Mouse (Mus musculus) hindbrain, postnatal 0 days (tissue): ENCODE measurements around the gene Traf4. TPM values are rescaled to one million over a fixed set of nuclear protein-coding genes. Genes with fewer than 3 reads are reported as not detected.

Source experiments
- ATAC-seq: fragments of 200-750 bp; cut with Nextera tagmentation; 2 replicates; pipeline ENCODE4 v1.8.0; 2017; ENCODE audit warnings: mild to moderate bottlenecking, moderate TSS enrichment, moderate library complexity
- DNase-seq: peaks from one replicate; pipeline ENCODE4 v3.0.0-alpha.2; 2015; ENCODE audit warnings: low spot score
- H3K27ac ChIP-seq: fragments of 300-500 bp; sonication (generic); 2 replicates; pipeline ENCODE4 v1.5.1; 2014; ENCODE audit warnings: mild to moderate bottlenecking
- H3K27me3 ChIP-seq: fragments of 300-500 bp; sonication (generic); 2 replicates; pipeline ENCODE4 v1.6.1; 2014; ENCODE audit warnings: low read length, mixed read lengths; ENCODE audit not compliant: insufficient read depth
- H3K36me3 ChIP-seq: fragments of 300-500 bp; sonication (generic); 2 replicates; pipeline ENCODE4 v1.6.1; 2014; ENCODE audit warnings: low read length, mixed read lengths; ENCODE audit not compliant: insufficient read depth
- H3K4me1 ChIP-seq: fragments of 300-500 bp; sonication (generic); 2 replicates; pipeline ENCODE4 v1.6.1; 2014; ENCODE audit warnings: antibody characterized with exemption, low read length, mixed read lengths; ENCODE audit not compliant: insufficient read depth
- H3K4me2 ChIP-seq: fragments of 300-500 bp; sonication (generic); 2 replicates; pipeline ENCODE4 v1.6.1; 2014; ENCODE audit warnings: low read depth, mild to moderate bottlenecking, low read length, moderate library complexity, mixed read lengths
- H3K4me3 ChIP-seq: fragments of 300-500 bp; sonication (generic); 2 replicates; pipeline ENCODE4 v1.5.1; 2014; ENCODE audit warnings: low read length
- H3K9ac ChIP-seq: fragments of 300-500 bp; sonication (generic); replicated peaks from 2 replicates; pipeline ENCODE4 v1.6.1; 2014; ENCODE audit warnings: mild to moderate bottlenecking, low read length, moderate library complexity, mixed read lengths
- H3K9me3 ChIP-seq: fragments of 300-500 bp; sonication (generic); 2 replicates; pipeline ENCODE4 v1.6.1; 2016; ENCODE audit warnings: low read length, mixed read lengths
- CTCF ChIP-seq: IDR thresholded peaks from 2 replicates; pipeline ENCODE4 v1.5.1; 2016; ENCODE audit warnings: antibody characterized with exemption, control low read depth, low read depth
- WGBS: fragments of 180-500 bp; shearing (Covaris S2); extraction: QIAGEN DNeasy Blood & Tissue Kit; methylation state at CpG from one replicate; pipeline ENCODE4 v1.1.7; 2014; 5-methylcytosine and 5-hydroxymethylcytosine counted together
- microRNA-seq, 2 experiments: library from miRNA; unstranded; fragments of <30 nt; microRNA quantifications; one replicate each; pipeline ENCODE4; 2016
- polyA plus RNA-seq: library from polyadenylated mRNA; unstranded; fragments of >200 nt; fragmentation: Nextera tagmentation; extraction: Ambion mirVana; gene quantifications from 2 replicates; pipeline ENCODE4 v1.2.1, GENCODE M21; 2015
- total RNA-seq: library from RNA; depleted of rRNA; stranded (reverse); fragments of >200 nt; gene quantifications from 2 replicates; pipeline ENCODE4 v1.2.3, GENCODE M21; 2014; rRNA removed

The Traf4 gene
- total and polyA plus RNA-seq, 2 experiments from 2014 or later = 88.7 to 124 TPM

GRCm38 (mm10) chr11:78119898-78120297 is 45.5 kb downstream of the Traf4 start:
- Histone ChIP-seq H3K9ac (no peak overlapping the region), H3K4me3 (no peak overlapping the region), H3K4me1 (peaks cover 6% of the 10 kb centered on the region), H3K4me2 (no peak overlapping the region), H3K27me3 (no peaks in the 10 kb centered on the region), H3K9me3 (no peaks in the 10 kb centered on the region), H3K27ac (no peak overlapping the region), H3K36me3 (no peaks in the 10 kb centered on the region)
- WGBS = 84% methylated on average over 8 of the region's 8 CpGs
- TF ChIP-seq CTCF = no peak
- DNase-seq (no peak), ATAC-seq (no peak)

- peaks cover 11% of the 10 kb centered on the region for H3K4me1 ChIP-seq
Observed at GRCm38 (mm10) chr11:78118467-78118866, 46.9 kb downstream of the Traf4 start.

GRCm38 (mm10) chr11:78116146-78116410 is 49.3 kb downstream of the Traf4 start:
- H3K9me3 ChIP-seq = no peaks in the 10 kb centered on the region
- H3K27me3 ChIP-seq = no peaks in the 10 kb centered on the region
- no peak for TF ChIP-seq CTCF
- H3K4me1 ChIP-seq = peaks cover 11% of the 10 kb centered on the region
- H3K36me3 ChIP-seq = no peaks in the 10 kb centered on the region
- H3K4me2 ChIP-seq = peak overlapping the region; percentile 79
- H3K9ac ChIP-seq = peak overlapping the region; percentile 74
- no peak for ATAC-seq
- H3K27ac ChIP-seq = peak overlapping the region; percentile 87
- peak overlapping the region; percentile 78 for H3K4me3 ChIP-seq
- WGBS = 9% methylated on average over 5 of the region's 5 CpGs
- DNase-seq = no peak

More at GRCm38 (mm10) chr11:78118467-78118866, 46.9 kb downstream of the Traf4 start:
- H3K4me2 ChIP-seq = no peak overlapping the region
- no peak overlapping the region for H3K9ac ChIP-seq
- no peak overlapping the region for H3K27ac ChIP-seq
- TF ChIP-seq CTCF = no peak
- H3K4me3 ChIP-seq = no peak overlapping the region
- no peaks in the 10 kb centered on the region for H3K36me3 ChIP-seq
- DNase-seq = no peak
- H3K27me3 ChIP-seq = no peaks in the 10 kb centered on the region
- no peak for ATAC-seq
- no peaks in the 10 kb centered on the region for H3K9me3 ChIP-seq

GRCm38 (mm10) chr11:78115367-78116145 is 49.8 kb downstream of the Traf4 start:
- peak; percentile 100 for ATAC-seq
- Histone ChIP-seq H3K9me3 (no peaks in the 10 kb centered on the region), H3K36me3 (no peaks in the 10 kb centered on the region), H3K4me1 (peaks cover 11% of the 10 kb centered on the region), H3K9ac (peak overlapping the region; percentile 74), H3K4me2 (peak overlapping the region; percentile 79), H3K27me3 (no peaks in the 10 kb centered on the region), H3K27ac (peak overlapping the region; percentile 87), H3K4me3 (peak overlapping the region; percentile 78)
- peak; percentile 98 for DNase-seq
- TF ChIP-seq CTCF = no peak
- 1% methylated on average over 31 of the region's 37 CpGs for WGBS

GRCm38 (mm10) chr11:78114676-78115366 is 50.6 kb downstream of the Traf4 start:
- Histone ChIP-seq H3K4me2 (peak overlapping the region; percentile 79), H3K9me3 (no peaks in the 10 kb centered on the region), H3K4me1 (peaks cover 11% of the 10 kb centered on the region), H3K27ac (peak overlapping the region; percentile 87), H3K27me3 (no peaks in the 10 kb centered on the region), H3K9ac (peak overlapping the region; percentile 74), H3K4me3 (peak overlapping the region; percentile 78), H3K36me3 (no peaks in the 10 kb centered on the region)
- 11% methylated on average over 19 of the region's 19 CpGs for WGBS
- TF ChIP-seq CTCF = no peak
- DNase-seq = no peak
- ATAC-seq = no peak

- Histone ChIP-seq H3K9ac (no peak overlapping the region), H3K4me3 (no peak overlapping the region), H3K27me3 (no peaks in the 10 kb centered on the region), H3K4me1 (peaks cover 11% of the 10 kb centered on the region), H3K36me3 (no peaks in the 10 kb centered on the region), H3K27ac (peak overlapping the region; percentile 3; the same call in 1 of the 2 replicates), H3K4me2 (no peak overlapping the region), H3K9me3 (no peaks in the 10 kb centered on the region)
- no peak for TF ChIP-seq CTCF
- WGBS = 49% methylated on average over 2 of the region's 2 CpGs
- no peak for ATAC-seq
- DNase-seq = peak; percentile 37
Observed at GRCm38 (mm10) chr11:78113616-78114015, 51.8 kb downstream of the Traf4 start.

Small RNA genes within 50 kb of the gene (microRNA-seq; reads per million reads assigned to microRNA genes)
- 0.35 to 0.36 reads per million in 2 experiments for gene Mir7653

Other genes with a start within 250 kb of the Traf4 start
- gene Sez6, start 234.8 kb downstream of the Traf4 start, total RNA-seq = 175 and 177 TPM in 2 replicates
- 113 and 127 TPM in 2 replicates for gene Sez6, start 234.8 kb downstream of the Traf4 start, polyA plus RNA-seq
- 31.9 and 34.9 TPM in 2 replicates for gene Phf12, start 182.8 kb downstream of the Traf4 start, total RNA-seq
- 8.3 and 8.7 TPM in 2 replicates for gene Phf12, start 182.8 kb downstream of the Traf4 start, polyA plus RNA-seq
- gene Dhrs13, start 133.3 kb downstream of the Traf4 start, total RNA-seq = 63.8 and 69.6 TPM in 2 replicates
- 48.2 and 52.8 TPM in 2 replicates for gene Dhrs13, start 133.3 kb downstream of the Traf4 start, polyA plus RNA-seq
- 107 and 108 TPM in 2 replicates for gene Flot2, start 127.7 kb downstream of the Traf4 start, total RNA-seq
- gene Flot2, start 127.7 kb downstream of the Traf4 start, polyA plus RNA-seq = 121 and 123 TPM in 2 replicates
- gene Eral1, start 85.2 kb downstream of the Traf4 start, total RNA-seq = 38.4 and 40.3 TPM in 2 replicates
- 25.7 and 26.9 TPM in 2 replicates for gene Eral1, start 85.2 kb downstream of the Traf4 start, polyA plus RNA-seq
- 27.6 and 32.6 TPM in 2 replicates for gene Fam222b, start 70.9 kb downstream of the Traf4 start, total RNA-seq
- 22.6 and 22.9 TPM in 2 replicates for gene Fam222b, start 70.9 kb downstream of the Traf4 start, polyA plus RNA-seq
- gene Nek8, start 11.1 kb upstream of the Traf4 start, total RNA-seq = 7.6 and 11.8 TPM in 2 replicates
- gene Nek8, start 11.1 kb upstream of the Traf4 start, polyA plus RNA-seq = 7.3 and 7.7 TPM in 2 replicates
- gene Tlcd1, start 11.1 kb upstream of the Traf4 start, total RNA-seq = 37.5 and 46.1 TPM in 2 replicates
- gene Tlcd1, start 11.1 kb upstream of the Traf4 start, polyA plus RNA-seq = 36.8 and 42.6 TPM in 2 replicates
- 418 and 469 TPM in 2 replicates for gene Rpl23a, start 18.0 kb upstream of the Traf4 start, total RNA-seq
- gene Rpl23a, start 18.0 kb upstream of the Traf4 start, polyA plus RNA-seq = 906 and 915 TPM in 2 replicates
- gene Rab34, start 22.8 kb upstream of the Traf4 start, total RNA-seq = 85.6 and 96.4 TPM in 2 replicates
- gene Rab34, start 22.8 kb upstream of the Traf4 start, polyA plus RNA-seq = 63.5 and 76.2 TPM in 2 replicates
- gene Proca1, start 27.8 kb upstream of the Traf4 start, total RNA-seq = 1.9 and 4.9 TPM in 2 replicates
- 5.6 and 5.8 TPM in 2 replicates for gene Proca1, start 27.8 kb upstream of the Traf4 start, polyA plus RNA-seq
- gene Sdf2, start 80.2 kb upstream of the Traf4 start, total RNA-seq = 77.1 and 112 TPM in 2 replicates
- 107 and 113 TPM in 2 replicates for gene Sdf2, start 80.2 kb upstream of the Traf4 start, polyA plus RNA-seq
- 34.2 and 36.0 TPM in 2 replicates for gene Supt6, start 80.4 kb upstream of the Traf4 start, total RNA-seq
- gene Supt6, start 80.4 kb upstream of the Traf4 start, polyA plus RNA-seq = 17.1 and 19.0 TPM in 2 replicates
- gene 2610507B11Rik, start 96.2 kb upstream of the Traf4 start, total RNA-seq = 86.2 and 93.6 TPM in 2 replicates
- gene 2610507B11Rik, start 96.2 kb upstream of the Traf4 start, polyA plus RNA-seq = 78.2 and 79.0 TPM in 2 replicates
- gene BC030499, start 125.3 kb upstream of the Traf4 start, total RNA-seq = 0.10 TPM in 1 of 2 replicates, not detected in the other
- 0.15 TPM in 1 of 2 replicates, not detected in the other for gene BC030499, start 125.3 kb upstream of the Traf4 start, polyA plus RNA-seq
- gene Spag5, start 135.9 kb upstream of the Traf4 start, total RNA-seq = 26.7 and 31.4 TPM in 2 replicates
- 9.1 and 9.9 TPM in 2 replicates for gene Spag5, start 135.9 kb upstream of the Traf4 start, polyA plus RNA-seq
- 798 and 822 TPM in 2 replicates for gene Aldoc, start 157.4 kb upstream of the Traf4 start, total RNA-seq
- 693 and 762 TPM in 2 replicates for gene Aldoc, start 157.4 kb upstream of the Traf4 start, polyA plus RNA-seq
- 88.3 and 89.0 TPM in 2 replicates for gene Pigs, start 162.8 kb upstream of the Traf4 start, total RNA-seq
- 105 TPM in 2 replicates for gene Pigs, start 162.8 kb upstream of the Traf4 start, polyA plus RNA-seq
- gene Unc119, start 177.9 kb upstream of the Traf4 start, total RNA-seq = 125 and 154 TPM in 2 replicates
- gene Unc119, start 177.9 kb upstream of the Traf4 start, polyA plus RNA-seq = 76.2 and 82.0 TPM in 2 replicates
- gene Foxn1, start 221.0 kb upstream of the Traf4 start, total RNA-seq = not detected in 2 replicates
- gene Foxn1, start 221.0 kb upstream of the Traf4 start, polyA plus RNA-seq = not detected in 2 replicates